Mouse (Mus musculus): Measurements from ENCODE around the gene Gm11172.

Gene Gm11172

GRCm38 (mm10) chr16:10849965-10850861, 37.5 kb downstream of the Gm11172 start:
- in situ Hi-C loops (cut with MboI; ENCODE audit: low pct_unique_long_range_greater_than_20kb in 1 of 2, low sequenced_read_pairs in 2 of 2, unreplicated experiment in 1 of 2): loop anchor here (10.0 kb wide), 2 partner anchors 265 to 275 kb away; no protein-coding TSS in a partner anchor

GRCm38 (mm10) chr16:10850905-10851304, 38.2 kb downstream of the Gm11172 start:
- in situ Hi-C loops (cut with MboI; ENCODE audit: low pct_unique_long_range_greater_than_20kb in 1 of 2, low sequenced_read_pairs in 2 of 2, unreplicated experiment in 1 of 2): loop anchor here in 1 of 2 experiments (10.0 kb wide), 1 partner anchor 266 kb away; no protein-coding TSS in a partner anchor

GRCm38 (mm10) chr16:10852216-10852615, 39.5 kb downstream of the Gm11172 start:
- in situ Hi-C loops (cut with MboI; ENCODE audit: low pct_unique_long_range_greater_than_20kb in 1 of 2, low sequenced_read_pairs in 2 of 2, unreplicated experiment in 1 of 2): loop anchor here in 1 of 2 experiments (10.0 kb wide), 1 partner anchor 267 kb away; no protein-coding TSS in a partner anchor

- in situ Hi-C loops (cut with MboI; ENCODE audit: low pct_unique_long_range_greater_than_20kb in 1 of 2, low sequenced_read_pairs in 2 of 2, unreplicated experiment in 1 of 2): loop anchor here in 1 of 2 experiments (10.0 kb wide), 1 partner anchor 275 kb away; no protein-coding TSS in a partner anchor
These were observed 47.1 kb downstream of the Gm11172 start for GRCm38 (mm10) chr16:10859726-10860245.

GRCm38 (mm10) chr16:10861408-10861807, 48.7 kb downstream of the Gm11172 start:
- in situ Hi-C loops (cut with MboI; ENCODE audit: low pct_unique_long_range_greater_than_20kb in 1 of 2, low sequenced_read_pairs in 2 of 2, unreplicated experiment in 1 of 2): no loop called here

All from mouse embryonic stem cell (cell line).